Mouse (Mus musculus): ENCODE results near the gene Ddx20. TPM values are rescaled to one million over a fixed set of nuclear protein-coding genes. Genes with fewer than 3 reads are reported as not detected.

The Ddx20 gene
- 27.6 and 31.5 TPM in 2 replicates for polyA plus RNA-seq (2014; fragmentation: Nextera tagmentation; extraction: Ambion mirVana)

- H3K9ac ChIP-seq (ENCODE audit: low read depth, low read length): peak within 1 kb of the TSS; percentile 96
- DNase-seq (ENCODE audit: low spot score): peak; percentile 99
- ATAC-seq (ENCODE audit: low read depth): peak; percentile 98
Observed at GRCm38 (mm10) chr3:105687324-105688060, at the start of gene Ddx20. Ddx20 (minus strand) TSS chr3:105687574.

DNA sequence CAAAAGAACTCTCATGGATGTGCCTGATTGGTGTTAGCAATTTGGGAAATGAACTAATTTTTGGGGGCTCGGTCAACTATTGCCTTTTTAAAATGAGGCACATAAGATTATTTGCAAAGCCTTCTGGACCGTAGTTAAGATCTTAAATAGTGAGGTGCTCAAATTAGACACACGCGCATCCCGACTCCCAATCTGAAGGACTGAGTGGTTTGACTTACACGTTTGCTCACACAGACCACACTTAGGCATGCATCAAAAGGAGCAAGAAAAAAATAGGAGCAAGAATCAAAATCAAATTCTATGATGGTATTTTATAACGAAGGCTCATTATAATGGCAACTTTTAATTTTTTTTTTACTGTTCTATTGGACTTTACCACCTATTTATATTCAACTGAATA lies 49.7 kb upstream of the Ddx20 start:
- Histone ChIP-seq H3K9me3 (ENCODE audit: control insufficient read depth, low read length) (no peaks in the 10 kb centered on the region), H3K4me2 (ENCODE audit: low read depth, low read length) (no peak overlapping the region), H3K4me1 (ENCODE audit: control insufficient read depth, insufficient read depth, low read length) (no peaks in the 10 kb centered on the region), H3K4me3 (ENCODE audit: low read depth, low read length) (no peak overlapping the region), H3K27ac (replicated peaks; ENCODE audit: low read depth, low read length) (no peak overlapping the region), H3K9ac (ENCODE audit: low read depth, low read length) (no peak overlapping the region), H3K27me3 (replicated peaks; ENCODE audit: control insufficient read depth, insufficient read depth, low read length) (no peaks in the 10 kb centered on the region), H3K36me3 (ENCODE audit: control insufficient read depth, insufficient read depth, low read length) (peaks cover 31% of the 10 kb centered on the region)
- 92% methylated on average over 7 of the region's 7 CpGs for WGBS
- DNase-seq (ENCODE audit: low spot score) (no peak), ATAC-seq (ENCODE audit: low read depth) (no peak)

More at GRCm38 (mm10) chr3:105687324-105688060, at the start of gene Ddx20:
- Histone ChIP-seq H3K4me2 (ENCODE audit: low read depth, low read length) (peak within 1 kb of the TSS; percentile 83), H3K4me1 (ENCODE audit: control insufficient read depth, insufficient read depth, low read length) (peaks cover 8% of the 10 kb centered on the region), H3K36me3 (ENCODE audit: control insufficient read depth, insufficient read depth, low read length) (peaks cover 21% of the 10 kb centered on the region), H3K4me3 (ENCODE audit: low read depth, low read length) (peak within 1 kb of the TSS; percentile 100), H3K9me3 (ENCODE audit: control insufficient read depth, low read length) (no peaks in the 10 kb centered on the region), H3K27me3 (replicated peaks; ENCODE audit: control insufficient read depth, insufficient read depth, low read length) (no peaks in the 10 kb centered on the region), H3K27ac (replicated peaks; ENCODE audit: low read depth, low read length) (peak within 1 kb of the TSS; percentile 86)
- WGBS: 0% methylated on average over 50 of the region's 72 CpGs

DNA sequence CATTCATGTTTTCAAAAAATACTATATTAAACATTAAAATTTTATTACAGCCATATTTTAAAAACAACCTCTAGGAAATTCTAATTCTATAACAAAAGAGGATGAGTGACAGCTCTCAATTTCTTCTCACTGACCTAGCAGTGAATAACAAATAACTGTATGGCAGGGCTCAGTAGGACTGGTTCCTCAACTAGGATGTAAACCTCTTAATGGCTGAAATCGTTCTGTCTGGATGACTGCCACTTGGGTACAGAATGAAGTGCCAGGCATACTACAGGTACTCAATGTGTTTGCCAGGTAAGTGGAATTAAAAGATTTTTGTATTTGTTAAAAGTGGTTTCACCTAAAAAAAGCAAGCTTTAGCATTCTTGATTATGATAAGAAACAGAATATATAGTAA lies 48.8 kb upstream of the Ddx20 start:
- no peaks in the 10 kb centered on the region for H3K4me1 ChIP-seq (ENCODE audit: control insufficient read depth, insufficient read depth, low read length)
- H3K4me3 ChIP-seq (ENCODE audit: low read depth, low read length): no peak overlapping the region
- H3K36me3 ChIP-seq (ENCODE audit: control insufficient read depth, insufficient read depth, low read length): peaks cover 37% of the 10 kb centered on the region
- H3K27me3 ChIP-seq (replicated peaks; ENCODE audit: control insufficient read depth, insufficient read depth, low read length): no peaks in the 10 kb centered on the region
- WGBS: 90% methylated on average over 1 of the region's 1 CpGs
- no peak overlapping the region for H3K27ac ChIP-seq (replicated peaks; ENCODE audit: low read depth, low read length)
- no peak overlapping the region for H3K9ac ChIP-seq (ENCODE audit: low read depth, low read length)
- ATAC-seq (ENCODE audit: low read depth): no peak
- no peak for DNase-seq (ENCODE audit: low spot score)
- H3K4me2 ChIP-seq (ENCODE audit: low read depth, low read length): no peak overlapping the region
- no peaks in the 10 kb centered on the region for H3K9me3 ChIP-seq (ENCODE audit: control insufficient read depth, low read length)

- Histone ChIP-seq H3K9me3 (ENCODE audit: control insufficient read depth, low read length) (no peaks in the 10 kb centered on the region), H3K9ac (ENCODE audit: low read depth, low read length) (no peak overlapping the region), H3K4me2 (ENCODE audit: low read depth, low read length) (no peak overlapping the region), H3K4me3 (ENCODE audit: low read depth, low read length) (no peak overlapping the region), H3K27me3 (replicated peaks; ENCODE audit: control insufficient read depth, insufficient read depth, low read length) (no peaks in the 10 kb centered on the region), H3K4me1 (ENCODE audit: control insufficient read depth, insufficient read depth, low read length) (no peaks in the 10 kb centered on the region), H3K36me3 (ENCODE audit: control insufficient read depth, insufficient read depth, low read length) (peaks cover 46% of the 10 kb centered on the region), H3K27ac (replicated peaks; ENCODE audit: low read depth, low read length) (no peak overlapping the region)
- DNase-seq (ENCODE audit: low spot score) (no peak), ATAC-seq (ENCODE audit: low read depth) (no peak)
Observed at GRCm38 (mm10) chr3:105735285-105735684, 47.9 kb upstream of the Ddx20 start.

DNA sequence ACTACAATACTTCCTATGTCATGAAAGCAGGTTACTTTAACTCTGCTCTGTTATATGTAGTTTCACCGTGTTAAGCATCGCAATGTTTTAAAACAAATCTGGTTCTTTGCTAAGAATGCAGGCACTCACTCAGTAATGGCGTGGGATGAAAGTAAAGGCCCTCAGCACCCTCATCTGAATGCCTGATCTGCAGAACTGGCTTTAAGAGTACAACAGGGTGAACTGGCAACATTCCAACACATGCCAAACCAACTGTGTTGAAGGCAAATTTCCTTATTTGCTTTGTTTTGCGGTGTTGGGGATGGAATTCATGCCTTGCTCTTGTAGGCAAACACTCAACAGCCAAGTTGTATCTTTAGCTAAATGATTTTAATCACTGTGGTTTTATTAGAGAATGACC lies 46.2 kb upstream of the Ddx20 start:
- H3K4me1 ChIP-seq (ENCODE audit: control insufficient read depth, insufficient read depth, low read length): no peaks in the 10 kb centered on the region
- ATAC-seq (ENCODE audit: low read depth): no peak
- peaks cover 44% of the 10 kb centered on the region for H3K36me3 ChIP-seq (ENCODE audit: control insufficient read depth, insufficient read depth, low read length)
- 86% methylated on average over 4 of the region's 4 CpGs for WGBS
- H3K4me3 ChIP-seq (ENCODE audit: low read depth, low read length): no peak overlapping the region
- H3K9me3 ChIP-seq (ENCODE audit: control insufficient read depth, low read length): no peaks in the 10 kb centered on the region
- no peak overlapping the region for H3K27ac ChIP-seq (replicated peaks; ENCODE audit: low read depth, low read length)
- DNase-seq (ENCODE audit: low spot score): peak; percentile 34
- no peak overlapping the region for H3K4me2 ChIP-seq (ENCODE audit: low read depth, low read length)
- no peak overlapping the region for H3K9ac ChIP-seq (ENCODE audit: low read depth, low read length)
- no peaks in the 10 kb centered on the region for H3K27me3 ChIP-seq (replicated peaks; ENCODE audit: control insufficient read depth, insufficient read depth, low read length)

- Histone ChIP-seq H3K27me3 (replicated peaks; ENCODE audit: control insufficient read depth, insufficient read depth, low read length) (no peaks in the 10 kb centered on the region), H3K9ac (ENCODE audit: low read depth, low read length) (no peak overlapping the region), H3K4me2 (ENCODE audit: low read depth, low read length) (no peak overlapping the region), H3K4me3 (ENCODE audit: low read depth, low read length) (no peak overlapping the region), H3K9me3 (ENCODE audit: control insufficient read depth, low read length) (no peaks in the 10 kb centered on the region), H3K4me1 (ENCODE audit: control insufficient read depth, insufficient read depth, low read length) (no peaks in the 10 kb centered on the region), H3K36me3 (ENCODE audit: control insufficient read depth, insufficient read depth, low read length) (peaks cover 36% of the 10 kb centered on the region), H3K27ac (replicated peaks; ENCODE audit: low read depth, low read length) (no peak overlapping the region)
- ATAC-seq (ENCODE audit: low read depth) (no peak), DNase-seq (ENCODE audit: low spot score) (no peak)
- 83% methylated on average over 4 of the region's 4 CpGs for WGBS
Observed at GRCm38 (mm10) chr3:105732360-105732759, 45.0 kb upstream of the Ddx20 start.

- Histone ChIP-seq H3K9ac (ENCODE audit: low read depth, low read length) (no peak overlapping the region), H3K4me3 (ENCODE audit: low read depth, low read length) (no peak overlapping the region), H3K9me3 (ENCODE audit: control insufficient read depth, low read length) (no peaks in the 10 kb centered on the region), H3K27ac (replicated peaks; ENCODE audit: low read depth, low read length) (no peak overlapping the region), H3K4me1 (ENCODE audit: control insufficient read depth, insufficient read depth, low read length) (no peaks in the 10 kb centered on the region), H3K27me3 (replicated peaks; ENCODE audit: control insufficient read depth, insufficient read depth, low read length) (no peaks in the 10 kb centered on the region), H3K36me3 (ENCODE audit: control insufficient read depth, insufficient read depth, low read length) (peaks cover 14% of the 10 kb centered on the region), H3K4me2 (ENCODE audit: low read depth, low read length) (no peak overlapping the region)
- DNase-seq (ENCODE audit: low spot score) (peak; percentile 75), ATAC-seq (ENCODE audit: low read depth) (no peak)
- 5% methylated on average over 1 of the region's 1 CpGs for WGBS
Observed at GRCm38 (mm10) chr3:105726037-105726436, 38.7 kb upstream of the Ddx20 start.

GRCm38 (mm10) chr3:105722510-105722909 lies 35.1 kb upstream of the Ddx20 start:
- Histone ChIP-seq H3K9me3 (ENCODE audit: control insufficient read depth, low read length) (no peaks in the 10 kb centered on the region), H3K36me3 (ENCODE audit: control insufficient read depth, insufficient read depth, low read length) (0 out of 2 replicates have a peak, but pooled peaks cover 3% of the 10 kb centered on the region), H3K4me2 (ENCODE audit: low read depth, low read length) (no peak overlapping the region), H3K27me3 (replicated peaks; ENCODE audit: control insufficient read depth, insufficient read depth, low read length) (no peaks in the 10 kb centered on the region), H3K4me1 (ENCODE audit: control insufficient read depth, insufficient read depth, low read length) (peaks cover 9% of the 10 kb centered on the region; the same call in 1 of the 2 replicates), H3K9ac (ENCODE audit: low read depth, low read length) (no peak overlapping the region), H3K4me3 (ENCODE audit: low read depth, low read length) (no peak overlapping the region), H3K27ac (replicated peaks; ENCODE audit: low read depth, low read length) (no peak overlapping the region)
- WGBS: 75% methylated on average over 3 of the region's 3 CpGs
- DNase-seq (ENCODE audit: low spot score): no peak
- no peak for ATAC-seq (ENCODE audit: low read depth)

DNA sequence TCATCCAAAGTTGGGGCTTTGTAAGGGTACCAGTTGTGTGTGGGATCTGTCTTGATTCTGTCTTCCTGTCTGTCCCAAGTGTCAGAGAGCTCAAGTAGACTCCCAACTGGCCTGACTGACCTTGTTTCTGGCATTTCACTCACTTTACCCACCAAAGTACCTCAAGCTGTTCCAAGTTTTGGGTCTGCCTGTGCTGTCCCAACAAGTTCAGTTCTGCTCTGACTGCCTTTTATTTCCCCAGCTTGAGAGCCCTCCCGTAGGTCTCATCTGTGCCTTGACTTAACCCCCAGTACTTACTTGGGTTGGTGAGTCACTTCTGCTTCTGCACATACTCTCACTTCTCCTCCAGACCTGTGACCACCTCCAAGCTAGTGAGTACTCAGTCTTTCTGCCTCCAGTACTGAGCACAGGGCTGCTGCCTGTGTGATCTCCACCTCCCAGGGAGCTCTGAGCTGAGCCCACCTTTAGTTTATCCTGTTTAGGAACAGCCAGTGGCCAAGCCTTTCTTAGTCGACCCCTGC lies 34.4 kb upstream of the Ddx20 start:
- H3K9ac ChIP-seq (ENCODE audit: low read depth, low read length): no peak overlapping the region
- H3K27me3 ChIP-seq (replicated peaks; ENCODE audit: control insufficient read depth, insufficient read depth, low read length): no peaks in the 10 kb centered on the region
- no peak overlapping the region for H3K4me3 ChIP-seq (ENCODE audit: low read depth, low read length)
- H3K27ac ChIP-seq (replicated peaks; ENCODE audit: low read depth, low read length): no peak overlapping the region
- DNase-seq (ENCODE audit: low spot score) (no peak), ATAC-seq (ENCODE audit: low read depth) (no peak)
- peaks cover 9% of the 10 kb centered on the region; the same call in 1 of the 2 replicates for H3K4me1 ChIP-seq (ENCODE audit: control insufficient read depth, insufficient read depth, low read length)
- no peak overlapping the region for H3K4me2 ChIP-seq (ENCODE audit: low read depth, low read length)
- WGBS: 69% methylated on average over 2 of the region's 2 CpGs
- H3K9me3 ChIP-seq (ENCODE audit: control insufficient read depth, low read length): no peaks in the 10 kb centered on the region
- no peaks in the 10 kb centered on the region for H3K36me3 ChIP-seq (ENCODE audit: control insufficient read depth, insufficient read depth, low read length)
